Mouse (Mus musculus) left cerebral cortex, adult 2 months (tissue): Measurements from ENCODE around the gene Stk10. TPM values are rescaled to one million over a fixed set of nuclear protein-coding genes. Genes with fewer than 3 reads are reported as not detected.

Experiments used
- DNase-seq, 2 experiments: peaks; one replicate each; pipeline ENCODE4 v3.0.0; 2021 to 2022; ENCODE audit warnings: low spot score in 2 of 2, mixed read lengths in 1 of 2; ENCODE audit errors: extremely low spot score in 1 of 2
- H3K27ac ChIP-seq: fragments of 200-600 bp; 2 replicates; pipeline ENCODE4 v1.8.1; 2022
- H3K4me3 ChIP-seq: fragments of 200-600 bp; 2 replicates; pipeline ENCODE4 v1.8.1; 2022
- CTCF ChIP-seq: fragments of 200-600 bp; IDR thresholded peaks from 2 replicates; pipeline ENCODE4 v1.8.1; 2022; ENCODE audit warnings: antibody characterized with exemption, mild to moderate bottlenecking, moderate library complexity
- intact Hi-C: fragments of 180-260 bp; cut with DNase I; formaldehyde crosslinking; loops from one replicate; pipeline ENCODE4 v1.15.1; 2025
- total RNA-seq, 2 experiments: library from RNA; stranded (reverse); gene quantifications; 2 replicates each; pipeline ENCODE4 v1.2.3; 2021

Gene Stk10
- total RNA-seq, 2 experiments from 2014 or later, result 6.7 to 8.7 TPM

- no peak for TF ChIP-seq CTCF
- no peak for DNase-seq
- Histone ChIP-seq H3K27ac (no peak overlapping the region), H3K4me3 (no peak overlapping the region)
- intact Hi-C loops, result no loop called here
These were observed 20.4 kb downstream of the Stk10 start for GRCm38 (mm10) chr11:32553311-32554140.

- no peak for DNase-seq
- no peak for TF ChIP-seq CTCF
- intact Hi-C loops, result no loop called here
- no peak overlapping the region for H3K27ac ChIP-seq
- no peak overlapping the region for H3K4me3 ChIP-seq
These were observed 21.3 kb downstream of the Stk10 start for GRCm38 (mm10) chr11:32554141-32555091.

- TF ChIP-seq CTCF, result no peak
- intact Hi-C loops, result no loop called here
- DNase-seq, result no peak
These were observed 22.1 kb downstream of the Stk10 start for GRCm38 (mm10) chr11:32555103-32555689.

DNA sequence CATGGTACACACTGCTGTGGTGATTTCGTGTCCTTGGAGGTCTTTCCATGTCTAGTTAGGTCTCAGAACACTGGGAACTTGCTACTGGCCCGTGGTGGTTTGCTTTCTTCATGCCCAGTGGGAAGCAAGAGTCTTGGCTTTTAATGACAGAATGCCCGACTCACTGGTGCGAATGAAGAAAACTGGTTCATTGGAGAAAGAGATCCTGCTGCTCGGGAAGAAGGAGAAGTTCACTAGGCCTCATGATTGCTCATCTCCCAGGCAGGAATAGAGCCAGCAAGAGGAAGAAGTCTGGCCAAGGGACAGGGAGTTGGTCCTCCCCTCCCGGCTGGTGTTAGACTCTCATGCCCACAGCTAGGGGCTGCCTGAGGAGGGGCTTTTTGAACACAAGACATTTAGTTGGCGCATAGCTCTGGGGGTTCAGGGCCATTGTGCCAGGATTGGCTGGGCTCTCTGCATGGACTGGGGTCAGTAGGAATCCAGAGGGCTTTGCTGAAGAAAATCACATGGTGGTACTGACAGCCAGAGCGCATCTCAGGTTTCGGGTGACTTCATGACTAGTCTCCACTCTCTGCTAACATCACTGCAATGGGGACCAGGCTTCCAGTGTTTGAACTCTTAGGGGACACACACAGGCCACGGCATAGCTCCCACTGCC, 23.4 kb downstream of the Stk10 start:
- Histone ChIP-seq H3K27ac (no peak overlapping the region), H3K4me3 (no peak overlapping the region)
- TF ChIP-seq CTCF, result no peak
- intact Hi-C loops, result no loop called here
- no peak for DNase-seq

More at GRCm38 (mm10) chr11:32555103-32555689, 22.1 kb downstream of the Stk10 start:
- Histone ChIP-seq H3K27ac (no peak overlapping the region), H3K4me3 (no peak overlapping the region)

DNA sequence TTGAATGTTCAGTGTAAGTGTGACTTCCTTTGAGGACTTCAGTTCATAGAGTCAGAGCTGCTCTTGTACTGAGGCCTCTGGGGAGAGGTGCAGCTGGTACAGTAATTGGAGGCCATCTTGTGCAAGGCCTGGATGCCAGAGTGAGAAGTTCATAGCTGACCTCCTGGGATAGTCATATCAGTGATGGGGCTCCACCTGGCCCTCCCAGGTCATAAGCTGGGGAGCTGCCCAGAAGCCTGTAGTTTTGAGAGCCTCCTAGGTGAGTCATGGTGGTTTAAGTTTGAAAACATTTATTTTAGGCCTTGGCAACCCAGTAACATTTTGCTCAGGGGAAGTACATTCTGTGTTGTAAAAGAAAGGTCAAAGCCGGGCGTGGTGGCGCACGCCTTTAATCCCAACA, 24.9 kb downstream of the Stk10 start:
- Histone ChIP-seq H3K4me3 (no peak overlapping the region), H3K27ac (no peak overlapping the region)
- DNase-seq, result no peak
- TF ChIP-seq CTCF, result no peak
- intact Hi-C loops, result no loop called here

DNA sequence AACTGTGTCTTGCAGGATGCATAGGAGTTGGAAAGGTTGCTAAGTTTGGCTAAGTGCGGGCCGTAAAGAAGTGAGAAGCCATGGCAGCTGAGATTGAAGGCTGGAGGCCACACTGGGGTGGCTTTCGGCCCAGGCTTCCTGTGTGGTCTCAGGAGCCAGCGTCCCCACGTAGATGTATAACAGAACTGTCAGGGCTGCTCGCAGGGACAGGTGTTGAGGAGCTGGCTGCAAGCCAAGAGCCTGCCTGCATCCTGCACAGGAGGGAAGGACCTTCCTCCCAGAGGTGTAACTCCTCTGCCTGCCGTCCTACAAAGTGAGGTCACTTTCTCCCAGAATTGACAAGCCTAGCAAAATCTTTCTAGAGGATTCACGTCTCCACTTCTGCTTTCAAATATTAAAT, 25.6 kb downstream of the Stk10 start:
- intact Hi-C loops, result no loop called here
- no peak overlapping the region for H3K4me3 ChIP-seq
- no peak for DNase-seq
- TF ChIP-seq CTCF, result no peak
- H3K27ac ChIP-seq, result no peak overlapping the region

- Histone ChIP-seq H3K4me3 (no peak overlapping the region), H3K27ac (no peak overlapping the region)
- DNase-seq, result no peak
- TF ChIP-seq CTCF, result no peak
- intact Hi-C loops, result no loop called here
These were observed 27.1 kb downstream of the Stk10 start for GRCm38 (mm10) chr11:32560015-32560770.

DNA sequence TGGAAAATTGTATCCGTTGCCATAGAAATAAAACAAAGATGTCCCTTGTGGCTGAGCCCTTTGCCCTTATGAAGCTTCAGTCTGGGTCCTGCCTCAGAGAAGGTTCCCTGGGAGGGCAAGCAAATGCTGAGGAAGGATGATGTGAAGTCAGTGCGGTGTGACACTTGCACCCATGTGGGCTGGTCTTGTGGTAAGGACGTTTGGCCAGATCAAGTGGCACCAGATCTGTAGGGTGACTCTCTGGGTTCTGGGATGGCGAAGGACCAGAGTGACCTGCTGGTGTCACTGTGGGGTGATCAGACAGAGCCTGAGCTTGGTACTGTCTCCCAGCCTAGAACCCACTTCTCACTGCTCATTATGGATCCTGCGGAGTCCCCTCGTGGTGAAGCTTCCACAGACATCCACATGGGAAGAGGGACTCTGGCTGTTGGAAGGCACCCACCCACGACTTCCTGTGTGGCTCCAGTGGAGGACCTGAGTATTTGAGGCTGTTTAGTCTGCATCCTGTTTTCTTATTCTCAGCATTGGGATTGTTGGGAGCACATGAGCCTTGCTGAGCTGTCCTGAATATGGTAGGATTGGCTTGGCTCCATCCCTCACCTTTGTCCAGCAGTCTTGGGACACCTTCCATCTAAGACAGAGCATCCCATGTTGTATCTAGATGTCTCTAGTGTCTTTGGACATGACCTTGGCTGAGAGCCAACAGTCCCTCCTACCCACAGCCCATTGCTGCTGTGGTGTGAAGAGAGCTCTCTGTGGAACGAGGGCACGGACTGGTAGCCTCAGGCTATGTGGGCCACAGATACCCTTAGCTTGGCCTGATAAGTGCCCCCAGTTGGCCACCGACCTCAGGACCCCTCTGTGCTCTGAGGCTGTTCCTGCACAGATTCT, 28.6 kb downstream of the Stk10 start:
- no peak overlapping the region for H3K27ac ChIP-seq
- H3K4me3 ChIP-seq, result no peak overlapping the region
- DNase-seq, result no peak
- TF ChIP-seq CTCF, result no peak
- intact Hi-C loops, result no loop called here

DNA sequence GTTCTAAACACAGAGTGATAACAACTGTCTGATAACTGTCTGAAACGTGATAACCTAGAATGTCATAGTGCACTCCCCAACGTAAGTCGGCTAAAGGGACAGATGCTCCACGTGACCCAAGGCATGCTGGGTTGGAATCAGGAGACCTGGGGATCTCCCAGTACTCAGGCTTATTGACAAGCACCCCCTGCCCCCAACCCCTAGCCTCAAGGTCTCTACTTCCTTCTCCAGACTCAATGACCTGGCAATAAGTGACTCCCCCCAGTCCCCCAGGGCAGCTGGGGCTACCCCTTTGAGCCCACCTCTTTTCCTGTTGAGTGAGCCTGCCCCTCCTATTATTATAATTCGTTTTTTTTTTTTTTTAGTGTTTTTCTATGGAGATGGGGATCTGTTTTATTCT, 29.6 kb downstream of the Stk10 start:
- no peak for DNase-seq
- intact Hi-C loops, result no loop called here
- Histone ChIP-seq H3K4me3 (no peak overlapping the region), H3K27ac (no peak overlapping the region)
- no peak for TF ChIP-seq CTCF

DNA sequence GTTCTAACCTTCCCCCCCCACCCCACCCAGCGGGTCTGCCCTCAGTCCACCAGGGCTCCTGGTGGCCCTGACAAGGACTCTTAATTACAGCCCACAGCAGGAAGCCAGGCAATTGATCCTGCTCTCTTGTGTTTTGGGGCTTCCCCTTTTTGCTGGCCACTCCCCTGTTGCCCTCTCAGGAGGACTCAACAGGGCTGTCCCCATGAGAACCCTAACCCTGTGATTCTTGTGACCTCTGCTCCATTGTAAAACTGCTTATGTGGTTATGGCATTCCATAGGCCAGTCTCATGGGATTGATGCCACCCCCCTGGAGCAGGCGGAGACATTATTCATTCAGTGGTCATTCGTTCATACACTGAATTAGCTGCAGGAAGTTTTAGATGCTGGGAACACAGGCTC, 30.6 kb downstream of the Stk10 start:
- no peak overlapping the region for H3K4me3 ChIP-seq
- DNase-seq, result no peak
- H3K27ac ChIP-seq, result no peak overlapping the region
- no peak for TF ChIP-seq CTCF
- intact Hi-C loops, result no loop called here
